Mouse (Mus musculus) liver, postnatal 0 days (tissue): Measurements from ENCODE around the gene Pdxdc1. TPM values are rescaled to one million over a fixed set of nuclear protein-coding genes. Genes with fewer than 3 reads are reported as not detected.
"Not testable (repeated sequence)": the region's sequence is repeated elsewhere in the genome, so short reads cannot be mapped to it uniquely, and the experiment has no call there.

Experiments
- ATAC-seq: fragments of 200-750 bp; cut with Nextera tagmentation; 2 replicates; pipeline ENCODE4 v1.8.0; 2017; ENCODE audit warnings: mild to moderate bottlenecking, moderate library complexity
- DNase-seq: peaks from one replicate; pipeline ENCODE4 v3.0.0-alpha.2; 2016
- H3K27ac ChIP-seq: fragments of 300-500 bp; sonication (generic); 2 replicates; pipeline ENCODE4 v1.5.1; 2014; ENCODE audit warnings: antibody characterized with exemption, moderate library complexity, mild to moderate bottlenecking, low read depth
- H3K27me3 ChIP-seq: fragments of 300-500 bp; sonication (generic); 2 replicates; pipeline ENCODE4 v1.6.1; 2014; ENCODE audit warnings: low read length, control low read depth, mixed read lengths; ENCODE audit not compliant: insufficient read depth
- H3K36me3 ChIP-seq: fragments of 300-500 bp; sonication (generic); replicated peaks from 2 replicates; pipeline ENCODE4 v1.6.1; 2014; ENCODE audit warnings: mild to moderate bottlenecking, control low read depth, low read length, moderate library complexity, mixed read lengths; ENCODE audit not compliant: insufficient read depth
- H3K4me1 ChIP-seq: fragments of 300-500 bp; sonication (generic); 2 replicates; pipeline ENCODE4 v1.6.1; 2014; ENCODE audit warnings: antibody characterized with exemption, mild to moderate bottlenecking, control low read depth; ENCODE audit not compliant: insufficient read depth
- H3K4me2 ChIP-seq: fragments of 300-500 bp; sonication (generic); 2 replicates; pipeline ENCODE4 v1.6.1; 2014; ENCODE audit warnings: low read depth, mild to moderate bottlenecking, low read length, moderate library complexity, mixed read lengths
- H3K4me3 ChIP-seq: fragments of 300-500 bp; sonication (generic); 2 replicates; pipeline ENCODE4 v1.5.1; 2014; ENCODE audit warnings: low read depth, low read length
- H3K9ac ChIP-seq: fragments of 300-500 bp; sonication (generic); replicated peaks from 2 replicates; pipeline ENCODE4 v1.6.1; 2014; ENCODE audit warnings: mild to moderate bottlenecking, moderate library complexity
- H3K9me3 ChIP-seq: fragments of 300-500 bp; sonication (generic); 2 replicates; pipeline ENCODE4 v1.6.1; 2016; ENCODE audit warnings: mild to moderate bottlenecking, control low read depth, low read length, mixed read lengths
- CTCF ChIP-seq: sonication (generic); IDR thresholded peaks from 2 replicates; pipeline ENCODE4 v1.5.1; 2016; ENCODE audit warnings: antibody characterized with exemption, low read depth
- EP300 ChIP-seq: IDR thresholded peaks from 2 replicates; pipeline ENCODE4 v1.6.1; 2016; ENCODE audit warnings: antibody characterized with exemption, low read depth, mild to moderate bottlenecking
- WGBS: fragments of 180-500 bp; shearing (Covaris S2); extraction: QIAGEN DNeasy Blood & Tissue Kit; methylation state at CpG from one replicate; pipeline ENCODE4 v1.1.7; 2014; ENCODE audit not compliant: insufficient replicate concordance; 5-methylcytosine and 5-hydroxymethylcytosine counted together
- microRNA-seq: library from miRNA; unstranded; fragments of <30 nt; microRNA quantifications from one replicate; pipeline ENCODE4, GENCODE M21; 2016
- polyA plus RNA-seq: library from polyadenylated mRNA; unstranded; fragments of >200 nt; fragmentation: Nextera tagmentation; extraction: Ambion mirVana; gene quantifications from 2 replicates; pipeline ENCODE4 v1.2.1, GENCODE M21; 2015

Gene Pdxdc1
- polyA plus RNA-seq, 1 experiment from 2014 or later = 27.5 TPM

DNA sequence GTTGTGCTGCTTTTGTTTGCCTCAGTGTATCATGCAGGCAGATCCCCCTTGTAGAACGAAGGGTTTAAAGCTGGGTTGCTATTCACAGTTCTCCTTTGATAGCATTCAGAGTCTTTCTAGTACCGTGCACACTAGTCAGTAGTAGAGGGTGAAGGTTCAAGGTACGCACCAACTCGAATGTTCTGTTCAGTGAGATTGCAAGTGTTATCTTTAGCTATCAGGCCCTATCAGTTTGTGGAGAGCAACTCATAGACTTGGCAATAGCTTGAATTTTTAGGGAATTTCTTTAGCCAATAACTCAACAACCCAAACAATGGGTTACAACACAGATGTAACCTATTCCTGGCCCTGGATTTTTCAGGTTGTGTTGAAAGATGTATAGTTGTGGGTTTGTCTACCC lies 101.7 kb downstream of the Pdxdc1 start:
- H3K27ac ChIP-seq = no peak overlapping the region
- WGBS = 67% methylated on average over 4 of the region's 4 CpGs
- DNase-seq = no peak
- TF ChIP-seq CTCF (no peak), EP300 (no peak)
- H3K9ac ChIP-seq = no peak overlapping the region
- ATAC-seq = no peak
- peaks cover 56% of the 10 kb centered on the region for H3K36me3 ChIP-seq
- no peaks in the 10 kb centered on the region for H3K27me3 ChIP-seq
- H3K4me2 ChIP-seq = no peak overlapping the region
- H3K4me1 ChIP-seq = no peaks in the 10 kb centered on the region
- no peaks in the 10 kb centered on the region for H3K9me3 ChIP-seq
- H3K4me3 ChIP-seq = no peak overlapping the region

DNA sequence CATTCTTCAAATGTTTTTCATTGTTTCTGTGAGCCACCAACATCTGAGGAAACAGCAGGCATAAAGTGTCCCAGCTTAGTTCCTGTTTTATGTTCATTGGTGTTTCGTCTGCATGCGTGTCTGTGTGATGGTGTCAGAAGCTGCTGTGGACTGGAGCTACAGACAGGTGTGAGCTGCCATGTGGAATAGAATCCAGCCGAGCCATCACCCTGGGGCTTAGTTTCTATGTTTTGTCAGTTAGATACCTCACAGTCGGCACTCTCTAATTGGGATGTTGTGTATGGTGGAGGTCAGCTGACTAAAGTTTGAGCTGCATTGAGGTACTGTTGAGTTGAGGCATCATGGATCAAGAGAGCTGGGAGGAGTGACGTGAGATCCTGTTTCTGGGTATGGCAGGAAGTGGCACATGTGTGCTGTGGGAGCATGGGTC lies 106.2 kb downstream of the Pdxdc1 start:
- 76% methylated on average over 5 of the region's 5 CpGs for WGBS

DNA sequence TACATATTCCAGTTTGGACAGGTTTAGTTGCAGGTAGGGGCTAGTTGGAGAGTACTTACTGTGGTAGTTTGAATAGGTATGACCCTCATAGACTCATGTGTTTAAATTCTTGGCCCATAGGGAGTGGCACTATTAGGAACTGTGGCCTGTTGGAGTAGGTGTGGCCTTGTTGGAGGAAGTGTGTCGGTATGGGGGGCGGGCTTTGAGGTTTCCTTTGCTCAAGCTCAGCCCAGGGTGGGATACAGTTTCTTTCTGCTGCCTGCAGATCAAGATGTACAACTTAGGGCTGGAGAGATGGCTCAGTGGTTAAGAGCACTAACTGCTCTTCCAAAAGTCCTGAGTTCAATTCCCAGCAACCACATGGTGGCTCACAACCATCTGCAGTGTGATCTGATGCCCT lies 109.5 kb downstream of the Pdxdc1 start:
- not testable (repeated sequence) for H3K4me1 ChIP-seq, H3K4me2 ChIP-seq, ATAC-seq, H3K4me3 ChIP-seq, H3K9me3 ChIP-seq, H3K27ac ChIP-seq, DNase-seq, H3K27me3 ChIP-seq, H3K9ac ChIP-seq
- peaks cover 51% of the 10 kb centered on the region for H3K36me3 ChIP-seq
- WGBS = 70% methylated on average over 2 of the region's 2 CpGs

More for the DNA sequence above, 106.2 kb downstream of the Pdxdc1 start:
- ATAC-seq = no peak
- H3K4me2 ChIP-seq = no peak overlapping the region
- H3K4me3 ChIP-seq = no peak overlapping the region
- no peaks in the 10 kb centered on the region for H3K9me3 ChIP-seq
- no peak overlapping the region for H3K27ac ChIP-seq
- H3K9ac ChIP-seq = no peak overlapping the region
- no peaks in the 10 kb centered on the region for H3K27me3 ChIP-seq
- no peak for DNase-seq
- H3K36me3 ChIP-seq = peaks cover 47% of the 10 kb centered on the region
- no peaks in the 10 kb centered on the region for H3K4me1 ChIP-seq
- TF ChIP-seq EP300 (no peak), CTCF (no peak)

DNA sequence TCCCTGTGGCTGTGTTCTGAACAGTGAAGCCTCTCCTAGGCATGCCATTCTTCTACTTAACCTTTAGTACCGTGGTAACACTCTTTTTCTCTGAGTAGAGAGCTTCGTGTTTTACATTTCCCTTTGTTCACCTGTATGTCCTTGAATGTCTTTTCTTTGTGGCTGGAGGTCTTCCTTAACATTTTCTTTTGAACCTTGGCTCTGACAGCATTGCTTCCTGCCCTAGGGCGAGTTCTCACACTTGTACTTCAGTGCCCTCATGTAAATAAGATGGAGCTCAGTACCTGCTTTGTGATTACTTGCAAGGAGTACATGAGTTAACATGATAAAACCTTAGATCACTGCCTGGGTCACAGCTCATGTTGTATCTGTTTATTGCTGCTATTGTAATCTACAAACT lies 117.0 kb downstream of the Pdxdc1 start:
- no peak overlapping the region for H3K27ac ChIP-seq
- no peaks in the 10 kb centered on the region for H3K27me3 ChIP-seq
- TF ChIP-seq CTCF (no peak), EP300 (no peak)
- peaks cover 12% of the 10 kb centered on the region; the same call in 1 of the 2 replicates for H3K4me1 ChIP-seq
- DNase-seq (no peak), ATAC-seq (no peak)
- no peak overlapping the region for H3K4me3 ChIP-seq
- no peaks in the 10 kb centered on the region for H3K9me3 ChIP-seq
- H3K4me2 ChIP-seq = no peak overlapping the region
- peaks cover 55% of the 10 kb centered on the region for H3K36me3 ChIP-seq
- 78% methylated on average over 3 of the region's 3 CpGs for WGBS
- H3K9ac ChIP-seq = no peak overlapping the region

Small RNAs within 50 kb of the gene (microRNA-seq; reads per million reads assigned to microRNA genes)
- gene Gm27734 = not detected

Other genes with a start within 250 kb of the Pdxdc1 start
- 13.6 and 13.8 TPM in 2 replicates for gene Parn, start 235.0 kb downstream of the Pdxdc1 start, polyA plus RNA-seq
- 21.3 and 23.1 TPM in 2 replicates for gene Bfar, start 231.3 kb downstream of the Pdxdc1 start, polyA plus RNA-seq
- 2.2 and 2.4 TPM in 2 replicates for gene 3110001I22Rik, start 231.2 kb downstream of the Pdxdc1 start, polyA plus RNA-seq
- gene Pla2g10, start 172.1 kb downstream of the Pdxdc1 start, polyA plus RNA-seq = not detected in 2 replicates
- 13.9 and 15.3 TPM in 2 replicates for gene Rrn3, start 122.4 kb downstream of the Pdxdc1 start, polyA plus RNA-seq
- 34.3 and 39.4 TPM in 2 replicates for gene Ntan1, start 84.3 kb downstream of the Pdxdc1 start, polyA plus RNA-seq
- gene Mpv17l, start within 50 bp of the Pdxdc1 start, polyA plus RNA-seq = 4.9 and 5.1 TPM in 2 replicates
- gene 2900011O08Rik, start 83.5 kb upstream of the Pdxdc1 start, polyA plus RNA-seq = 0.12 TPM in 1 of 2 replicates, not detected in the other
- 0.18 TPM in 1 of 2 replicates, not detected in the other for gene Ifitm7, start 83.8 kb upstream of the Pdxdc1 start, polyA plus RNA-seq